Mouse (Mus musculus) kidney, embryonic 14.5 days (tissue): ENCODE data around the gene Mfsd4b2. TPM values are rescaled to one million over a fixed set of nuclear protein-coding genes. Genes with fewer than 3 reads are reported as not detected.

ENCODE experiments used
- ATAC-seq: fragments of 200-750 bp; cut with Nextera tagmentation; 2 replicates; pipeline ENCODE4 v1.8.0; 2017; ENCODE audit warnings: moderate number of reproducible peaks, mild to moderate bottlenecking, moderate TSS enrichment, moderate library complexity; ENCODE audit not compliant: low FRiP score, low TSS enrichment
- H3K27ac ChIP-seq: fragments of 300-500 bp; sonication (generic); 2 replicates; pipeline ENCODE4 v1.5.1; 2014; ENCODE audit warnings: low read depth, mild to moderate bottlenecking, low read length, moderate library complexity, mixed read lengths
- H3K27me3 ChIP-seq: fragments of 300-500 bp; sonication (generic); 2 replicates; pipeline ENCODE4 v1.6.1; 2014; ENCODE audit warnings: mild to moderate bottlenecking, low read length; ENCODE audit not compliant: control insufficient read depth, insufficient read depth
- H3K36me3 ChIP-seq: fragments of 300-500 bp; sonication (generic); 2 replicates; pipeline ENCODE4 v1.6.1; 2014; ENCODE audit warnings: low read length, mixed read lengths; ENCODE audit not compliant: control insufficient read depth, insufficient read depth
- H3K4me1 ChIP-seq: fragments of 300-500 bp; sonication (generic); 2 replicates; pipeline ENCODE4 v1.6.1; 2014; ENCODE audit warnings: low read length, mixed read lengths; ENCODE audit not compliant: control insufficient read depth, insufficient read depth
- H3K4me2 ChIP-seq: fragments of 300-500 bp; sonication (generic); replicated peaks from 2 replicates; pipeline ENCODE4 v1.6.1; 2014; ENCODE audit warnings: low read depth, mild to moderate bottlenecking, low read length
- H3K4me3 ChIP-seq: fragments of 300-500 bp; sonication (generic); 2 replicates; pipeline ENCODE4 v1.5.1; 2014; ENCODE audit warnings: mild to moderate bottlenecking, low read length
- H3K9ac ChIP-seq: fragments of 300-500 bp; sonication (generic); 2 replicates; pipeline ENCODE4 v1.6.1; 2014; ENCODE audit warnings: low read depth, mild to moderate bottlenecking, low read length, moderate library complexity
- H3K9me3 ChIP-seq: fragments of 300-500 bp; sonication (generic); 2 replicates; pipeline ENCODE4 v1.6.1; 2016; ENCODE audit warnings: low read length; ENCODE audit not compliant: control insufficient read depth
- WGBS: fragments of 180-500 bp; shearing (Covaris S2); extraction: QIAGEN DNeasy Blood & Tissue Kit; methylation state at CpG from one replicate; pipeline ENCODE4 v1.1.7; 2014; 5-methylcytosine and 5-hydroxymethylcytosine counted together
- polyA plus RNA-seq: library from polyadenylated mRNA; unstranded; fragments of >200 nt; fragmentation: Nextera tagmentation; extraction: Ambion mirVana; gene quantifications from 2 replicates; pipeline ENCODE4 v1.2.1, GENCODE M21; 2014

Gene Mfsd4b2
- not detected in 2 replicates for polyA plus RNA-seq

- H3K4me3 ChIP-seq = peak within 1 kb of the TSS; percentile 44
- H3K4me2 ChIP-seq = peak within 1 kb of the TSS; percentile 89
- H3K27ac ChIP-seq = no peak within 1 kb of the TSS
- no peaks in the 10 kb centered on the region for H3K4me1 ChIP-seq
- under 1% methylated on average over 40 of the region's 41 CpGs for WGBS
- peak within 1 kb of the TSS; percentile 58 for H3K9ac ChIP-seq
- no peaks in the 10 kb centered on the region for H3K36me3 ChIP-seq
- peaks cover 12% of the 10 kb centered on the region for H3K27me3 ChIP-seq
- no peaks in the 10 kb centered on the region for H3K9me3 ChIP-seq
- peak; percentile 77 for ATAC-seq
Measured at GRCm38 (mm10) chr10:39926616-39927139, at the start of gene Mfsd4b2. Gene Mfsd4b2, minus strand, starts transcription at chr10:39926923.

- no peak for ATAC-seq
- Histone ChIP-seq H3K27ac (no peak overlapping the region), H3K4me1 (no peaks in the 10 kb centered on the region), H3K4me3 (no peak overlapping the region), H3K27me3 (no peaks in the 10 kb centered on the region), H3K36me3 (no peaks in the 10 kb centered on the region), H3K9ac (no peak overlapping the region), H3K4me2 (no peak overlapping the region), H3K9me3 (peaks cover 10% of the 10 kb centered on the region; the same call in 1 of the 2 replicates)
- 44% methylated on average over 2 of the region's 2 CpGs for WGBS
Measured at GRCm38 (mm10) chr10:39975771-39976170, 49.0 kb upstream of the Mfsd4b2 start.

- no peaks in the 10 kb centered on the region for H3K4me1 ChIP-seq
- H3K9me3 ChIP-seq = peaks cover 10% of the 10 kb centered on the region; the same call in 1 of the 2 replicates
- no peak overlapping the region for H3K4me3 ChIP-seq
- no peak overlapping the region for H3K4me2 ChIP-seq
- H3K27ac ChIP-seq = no peak overlapping the region
- H3K36me3 ChIP-seq = no peaks in the 10 kb centered on the region
- no peaks in the 10 kb centered on the region for H3K27me3 ChIP-seq
- no peak for ATAC-seq
- WGBS = 46% methylated on average over 11 of the region's 11 CpGs
- no peak overlapping the region for H3K9ac ChIP-seq
Measured at GRCm38 (mm10) chr10:39974982-39975381, 48.3 kb upstream of the Mfsd4b2 start.

- Histone ChIP-seq H3K4me3 (no peak overlapping the region), H3K36me3 (no peaks in the 10 kb centered on the region), H3K27ac (no peak overlapping the region), H3K9me3 (no peaks in the 10 kb centered on the region), H3K4me1 (no peaks in the 10 kb centered on the region), H3K4me2 (no peak overlapping the region), H3K27me3 (no peaks in the 10 kb centered on the region), H3K9ac (no peak overlapping the region)
- ATAC-seq = no peak
- WGBS = 90% methylated on average over 3 of the region's 3 CpGs
Measured at GRCm38 (mm10) chr10:39967512-39967911, 40.8 kb upstream of the Mfsd4b2 start.

GRCm38 (mm10) chr10:39961906-39962305 is 35.2 kb upstream of the Mfsd4b2 start:
- H3K4me2 ChIP-seq = no peak overlapping the region
- H3K9ac ChIP-seq = no peak overlapping the region
- H3K4me1 ChIP-seq = no peaks in the 10 kb centered on the region
- no peak for ATAC-seq
- H3K9me3 ChIP-seq = no peaks in the 10 kb centered on the region
- H3K4me3 ChIP-seq = no peak overlapping the region
- H3K27me3 ChIP-seq = no peaks in the 10 kb centered on the region
- no peak overlapping the region for H3K27ac ChIP-seq
- no peaks in the 10 kb centered on the region for H3K36me3 ChIP-seq
- WGBS = 34% methylated on average over 1 of the region's 1 CpGs

GRCm38 (mm10) chr10:39960441-39960822 is 33.7 kb upstream of the Mfsd4b2 start:
- Histone ChIP-seq H3K4me3 (peak overlapping the region; percentile 58), H3K36me3 (no peaks in the 10 kb centered on the region), H3K4me2 (peak overlapping the region; percentile 96), H3K27me3 (no peaks in the 10 kb centered on the region), H3K27ac (no peak overlapping the region), H3K4me1 (no peaks in the 10 kb centered on the region), H3K9ac (no peak overlapping the region), H3K9me3 (no peaks in the 10 kb centered on the region)
- peak; percentile 52 for ATAC-seq
- WGBS = 51% methylated on average over 11 of the region's 11 CpGs

- under 1% methylated on average over 38 of the region's 38 CpGs for WGBS
- Histone ChIP-seq H3K36me3 (no peaks in the 10 kb centered on the region), H3K4me3 (peak within 1 kb of the TSS; percentile 58), H3K9ac (peak within 1 kb of the TSS; percentile 65), H3K4me1 (no peaks in the 10 kb centered on the region), H3K4me2 (peak within 1 kb of the TSS; percentile 96), H3K27me3 (no peaks in the 10 kb centered on the region), H3K27ac (no peak within 1 kb of the TSS), H3K9me3 (no peaks in the 10 kb centered on the region)
- ATAC-seq = peak; percentile 99
Measured at GRCm38 (mm10) chr10:39959761-39960440, 33.2 kb upstream of the Mfsd4b2 start, which contains the start of gene Mfsd4b3. Gene Mfsd4b3, minus strand, starts transcription at chr10:39960153.

- no peak for ATAC-seq
- WGBS = 54% methylated on average over 4 of the region's 4 CpGs
- H3K27ac ChIP-seq = no peak overlapping the region
- H3K27me3 ChIP-seq = no peaks in the 10 kb centered on the region
- no peak overlapping the region for H3K4me3 ChIP-seq
- no peak overlapping the region for H3K4me2 ChIP-seq
- H3K9ac ChIP-seq = no peak overlapping the region
- no peaks in the 10 kb centered on the region for H3K9me3 ChIP-seq
- no peaks in the 10 kb centered on the region for H3K36me3 ChIP-seq
- no peaks in the 10 kb centered on the region for H3K4me1 ChIP-seq
Measured at GRCm38 (mm10) chr10:39958266-39958665, 31.5 kb upstream of the Mfsd4b2 start.

GRCm38 (mm10) chr10:39956340-39956878 is 29.7 kb upstream of the Mfsd4b2 start:
- Histone ChIP-seq H3K27me3 (no peaks in the 10 kb centered on the region), H3K4me1 (no peaks in the 10 kb centered on the region), H3K27ac (no peak overlapping the region), H3K9ac (no peak overlapping the region), H3K9me3 (no peaks in the 10 kb centered on the region), H3K4me2 (no peak overlapping the region), H3K4me3 (no peak overlapping the region), H3K36me3 (no peaks in the 10 kb centered on the region)
- no peak for ATAC-seq
- 80% methylated on average over 2 of the region's 2 CpGs for WGBS
